Mouse (Mus musculus) kidney, adult 2 months (tissue): ENCODE data around the gene Tent4b.

Source experiments
- CTCF ChIP-seq: fragments of 200-500 bp; conservative IDR thresholded peaks from 2 replicates; pipeline ENCODE4 v1.5.1; 2011; ENCODE audit warnings: low read depth, mild to moderate bottlenecking, control low read depth, low read length, moderate library complexity, mixed read lengths; ENCODE audit not compliant: insufficient read depth, insufficient read length
- POLR2A ChIP-seq: fragments of 200-500 bp; IDR thresholded peaks from one replicate; pipeline ENCODE4 v1.6.1; 2011; ENCODE audit warnings: low read depth, low read length, control low read depth

- TF ChIP-seq CTCF (no peak), POLR2A (no peak)
These were observed 87.5 kb downstream of the Tent4b start for GRCm38 (mm10) chr8:88286421-88286960.
